ENCODE assay signal across 8 mouse cellular contexts in genomic region chr11:87987861-87988260, GRCm38 (mm10). TPM values are rescaled to one million over a fixed set of nuclear protein-coding genes. Genes with fewer than 3 reads are reported as not detected.
DNase-seq lines count a peak whose midpoint lies in the region; ATAC-seq and TF ChIP-seq lines count a peak whose summit lies in the region.

No protein-coding gene starts in this region.

- WGBS in kidney, embryonic 16.5 days = 68% methylated on average over 11 of the region's 11 CpGs
- 61% methylated on average over 11 of the region's 11 CpGs for WGBS in embryonic facial prominence, embryonic 10.5 days
- 53% methylated on average over 11 of the region's 11 CpGs for WGBS in midbrain, postnatal 0 days

- peaks cover 9% of the 10 kb centered on the region for H3K36me3 ChIP-seq in kidney, embryonic 16.5 days (ENCODE audit: insufficient read depth, low read length)
- H3K36me3 ChIP-seq in embryonic facial prominence, embryonic 10.5 days (replicated peaks) = peaks cover 22% of the 10 kb centered on the region
- H3K36me3 ChIP-seq in midbrain, postnatal 0 days (ENCODE audit: insufficient read depth, low read length) = peaks cover 7% of the 10 kb centered on the region; the same call in 1 of the 2 replicates

- ATAC-seq in kidney, embryonic 16.5 days (ENCODE audit: low FRiP score, low TSS enrichment) = no peak
- ATAC-seq in midbrain, postnatal 0 days (ENCODE audit: low FRiP score) = no peak
- no peak for ATAC-seq in erythroid progenitor cell, adult 5-6 weeks (replicated peaks; ENCODE audit: low FRiP score, poor library complexity, severe bottlenecking)

- no peak for TF ChIP-seq CTCF in midbrain, postnatal 0 days (IDR thresholded peaks at IDR 0.05)

- H3K4me3 ChIP-seq in kidney, embryonic 16.5 days (ENCODE audit: low read length) = peak overlapping the region; percentile 94
- peak overlapping the region; percentile 100 for H3K4me3 ChIP-seq in embryonic facial prominence, embryonic 10.5 days
- peak overlapping the region; percentile 100 for H3K4me3 ChIP-seq in midbrain, postnatal 0 days (ENCODE audit: low read depth, low read length)

- peak overlapping the region; percentile 94 for H3K27ac ChIP-seq in kidney, embryonic 16.5 days (ENCODE audit: low read length)
- H3K27ac ChIP-seq in embryonic facial prominence, embryonic 10.5 days (replicated peaks) = peak overlapping the region; percentile 99
- peak overlapping the region; percentile 97 for H3K27ac ChIP-seq in midbrain, postnatal 0 days (ENCODE audit: low read depth, low read length)

- peaks cover 23% of the 10 kb centered on the region for H3K4me1 ChIP-seq in kidney, embryonic 16.5 days (ENCODE audit: insufficient read depth, low read length)
- peaks cover 35% of the 10 kb centered on the region for H3K4me1 ChIP-seq in embryonic facial prominence, embryonic 10.5 days
- peaks cover 13% of the 10 kb centered on the region; the same call in 1 of the 2 replicates for H3K4me1 ChIP-seq in midbrain, postnatal 0 days (ENCODE audit: insufficient read depth, low read length)

- DNase-seq in kidney, postnatal 10 days = no peak
- no peak for DNase-seq in embryonic facial prominence, embryonic 10.5 days (ENCODE audit: low spot score)
- peak; percentile 64 for DNase-seq in induced T-regulatory cell, adult 2 months (ENCODE audit: low read depth)
- no peak for DNase-seq in midbrain, postnatal 0 days (ENCODE audit: low spot score)
- DNase-seq in layer of hippocampus, adult 11-12 months (ENCODE audit: low spot score) = no peak
- DNase-seq in frontal cortex, postnatal 10 days (ENCODE audit: low spot score in 2 of 2) = no peak

- H3K9ac ChIP-seq in kidney, embryonic 16.5 days (replicated peaks; ENCODE audit: low read length) = peak overlapping the region; percentile 72
- peak overlapping the region; percentile 42 for H3K9ac ChIP-seq in midbrain, postnatal 0 days (replicated peaks; ENCODE audit: low read length, poor library complexity, severe bottlenecking)

- H3K9me3 ChIP-seq in kidney, embryonic 16.5 days (ENCODE audit: low read length) = no peaks in the 10 kb centered on the region
- no peaks in the 10 kb centered on the region for H3K9me3 ChIP-seq in embryonic facial prominence, embryonic 10.5 days
- H3K9me3 ChIP-seq in midbrain, postnatal 0 days (ENCODE audit: low read length) = no peaks in the 10 kb centered on the region

- no peaks in the 10 kb centered on the region for H3K27me3 ChIP-seq in kidney, embryonic 16.5 days (ENCODE audit: insufficient read depth, low read length)
- H3K27me3 ChIP-seq in embryonic facial prominence, embryonic 10.5 days (replicated peaks; ENCODE audit: low read depth, poor library complexity, severe bottlenecking) = no peaks in the 10 kb centered on the region
- H3K27me3 ChIP-seq in midbrain, postnatal 0 days (ENCODE audit: insufficient read depth, low read length) = no peaks in the 10 kb centered on the region

- peak overlapping the region; percentile 88 for H3K4me2 ChIP-seq in kidney, embryonic 16.5 days (replicated peaks; ENCODE audit: low read depth, low read length)
- peak overlapping the region; percentile 90 for H3K4me2 ChIP-seq in midbrain, postnatal 0 days (ENCODE audit: low read depth, low read length, poor library complexity, severe bottlenecking)

RNA-seq across cellular contexts. Expression of gene Dynll2, which starts 0.5 kb away (rescaled TPM):
- polyA plus RNA-seq in kidney, embryonic 16.5 days (2015; fragmentation: Nextera tagmentation; extraction: Ambion mirVana) = 21.0 and 23.5 TPM in 2 replicates
- 27.0 and 28.2 TPM in 2 replicates for polyA plus RNA-seq in embryonic facial prominence, embryonic 10.5 days (2016; fragmentation: Nextera tagmentation; extraction: Ambion mirVana)
- 72.1 and 89.8 TPM in 2 replicates for total RNA-seq in midbrain, postnatal 0 days (2014; rRNA removed)
- polyA plus RNA-seq in midbrain, postnatal 0 days (2015; fragmentation: Nextera tagmentation; extraction: Ambion mirVana) = 54.5 and 56.8 TPM in 2 replicates
- 8.4 and 10.1 TPM in 2 replicates for total RNA-seq in erythroid progenitor cell, adult 5-6 weeks (2015; ENCODE audit: low replicate concordance)
- total RNA-seq in erythroid progenitor cell, adult 5-6 weeks (2017; ENCODE audit: low replicate concordance) = 1.5 and 5.9 TPM in 2 replicates

RNA-seq across cellular contexts. Expression of gene Srsf1, which starts 59.3 kb away (rescaled TPM):
- 283 and 306 TPM in 2 replicates for polyA plus RNA-seq in kidney, embryonic 16.5 days (2015; fragmentation: Nextera tagmentation; extraction: Ambion mirVana)
- 402 and 405 TPM in 2 replicates for polyA plus RNA-seq in embryonic facial prominence, embryonic 10.5 days (2016; fragmentation: Nextera tagmentation; extraction: Ambion mirVana)
- total RNA-seq in midbrain, postnatal 0 days (2014; rRNA removed) = 280 and 374 TPM in 2 replicates
- 111 and 125 TPM in 2 replicates for polyA plus RNA-seq in midbrain, postnatal 0 days (2015; fragmentation: Nextera tagmentation; extraction: Ambion mirVana)
- total RNA-seq in erythroid progenitor cell, adult 5-6 weeks (2015; ENCODE audit: low replicate concordance) = 312 and 323 TPM in 2 replicates
- total RNA-seq in erythroid progenitor cell, adult 5-6 weeks (2017; ENCODE audit: low replicate concordance) = 485 and 568 TPM in 2 replicates
